Mouse (Mus musculus) kidney, adult 2 months (tissue): Measurements from ENCODE around the gene Pkd1l1.

Experiments used
- CTCF ChIP-seq: fragments of 200-500 bp; conservative IDR thresholded peaks from 2 replicates; pipeline ENCODE4 v1.5.1; 2011; ENCODE audit warnings: low read depth, mild to moderate bottlenecking, control low read depth, low read length, moderate library complexity, mixed read lengths; ENCODE audit not compliant: insufficient read depth, insufficient read length
- POLR2A ChIP-seq: fragments of 200-500 bp; IDR thresholded peaks from one replicate; pipeline ENCODE4 v1.6.1; 2011; ENCODE audit warnings: low read depth, low read length, control low read depth

- no peak for TF ChIP-seq CTCF
- TF ChIP-seq POLR2A: no peak
These were observed 37.4 kb upstream of the Pkd1l1 start for GRCm38 (mm10) chr11:9010416-9010815.
